Mouse (Mus musculus): ENCODE results near the gene Gm10696.
"Not testable (repeated sequence)": the region's sequence is repeated elsewhere in the genome, so short reads cannot be mapped to it uniquely, and the experiment has no call there.

Gene Gm10696

GRCm38 (mm10) chr3:94178093-94178492 is at the start of gene Gm10696:
Gm10696 (minus strand) TSS chr3:94178193.
- DNase-seq: not testable (repeated sequence)

- not testable (repeated sequence) for DNase-seq
Observed at GRCm38 (mm10) chr3:94196414-94196813, 18.4 kb upstream of the Gm10696 start, which contains the start of gene Gm5286. Gm5286 (plus strand) TSS chr3:94196714.

- DNase-seq: not testable (repeated sequence)
Observed at GRCm38 (mm10) chr3:94167351-94167750, 10.6 kb downstream of the Gm10696 start.
